Mouse (Mus musculus): Measurements from ENCODE around the gene Izumo1r.

- no peak for TF ChIP-seq CTCF (IDR thresholded peaks at IDR 0.05; ENCODE audit: borderline replicate concordance, control insufficient read depth, extremely low read depth, insufficient read depth, low read length, poor library complexity)
- TF ChIP-seq POLR2A (IDR thresholded peaks at IDR 0.05; ENCODE audit: control insufficient read depth, extremely low read depth, insufficient read depth, low read length, poor library complexity): no peak
These were observed 15.3 kb upstream of the Izumo1r start for GRCm38 (mm10) chr9:14918825-14919668.

Data from thymus, adult 2 months (tissue).